Mouse (Mus musculus) CD4-positive, CD25-positive, alpha-beta regulatory T cell, adult 2 months (primary cell): ENCODE measurements around the gene Bag5.
"Not testable (repeated sequence)": the region's sequence is repeated elsewhere in the genome, so short reads cannot be mapped to it uniquely, and the experiment has no call there.

Experiments
- DNase-seq: peaks from one replicate; pipeline ENCODE4 v3.0.0-alpha.2; 2012; ENCODE audit warnings: low read depth, low spot score

The Bag5 gene

DNA sequence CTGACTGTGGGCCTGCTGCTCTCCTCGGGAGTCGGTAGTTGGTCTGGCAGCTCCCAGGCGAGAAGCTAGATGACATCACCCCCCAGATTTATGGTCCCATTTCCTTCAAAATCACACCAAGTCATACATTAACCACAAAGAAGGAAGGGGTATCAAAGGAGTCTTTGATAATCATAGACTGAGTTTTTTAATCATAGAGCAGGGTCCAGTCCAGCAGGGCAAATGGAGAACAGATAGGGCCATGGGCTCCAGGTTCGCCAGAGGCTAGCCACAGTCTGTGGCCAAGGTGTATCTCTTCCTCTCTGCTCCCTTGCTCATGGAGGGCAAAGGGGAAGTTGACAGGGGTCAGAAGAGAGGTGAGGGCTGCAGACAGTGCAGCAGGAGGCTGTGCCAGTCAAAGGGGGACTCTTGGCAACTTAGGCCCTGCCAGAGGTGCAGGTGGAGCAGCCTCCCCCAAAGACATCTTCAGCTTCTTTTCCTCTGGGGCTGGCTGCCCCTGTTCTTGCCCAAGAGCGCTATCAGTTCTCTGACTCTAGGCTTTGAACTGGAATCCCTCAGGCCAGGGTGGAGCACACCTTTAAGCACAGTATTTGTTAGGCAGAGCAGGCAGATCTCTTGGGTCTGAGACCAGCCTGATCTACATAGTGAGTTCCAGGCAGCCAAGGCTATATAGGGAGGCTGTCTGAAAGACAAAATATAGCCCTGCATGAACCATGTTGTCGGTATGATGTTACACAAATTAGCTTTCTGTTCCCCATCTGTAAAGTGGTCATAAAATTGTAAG lies 37.1 kb downstream of the Bag5 start:
- DNase-seq, result no peak

DNA sequence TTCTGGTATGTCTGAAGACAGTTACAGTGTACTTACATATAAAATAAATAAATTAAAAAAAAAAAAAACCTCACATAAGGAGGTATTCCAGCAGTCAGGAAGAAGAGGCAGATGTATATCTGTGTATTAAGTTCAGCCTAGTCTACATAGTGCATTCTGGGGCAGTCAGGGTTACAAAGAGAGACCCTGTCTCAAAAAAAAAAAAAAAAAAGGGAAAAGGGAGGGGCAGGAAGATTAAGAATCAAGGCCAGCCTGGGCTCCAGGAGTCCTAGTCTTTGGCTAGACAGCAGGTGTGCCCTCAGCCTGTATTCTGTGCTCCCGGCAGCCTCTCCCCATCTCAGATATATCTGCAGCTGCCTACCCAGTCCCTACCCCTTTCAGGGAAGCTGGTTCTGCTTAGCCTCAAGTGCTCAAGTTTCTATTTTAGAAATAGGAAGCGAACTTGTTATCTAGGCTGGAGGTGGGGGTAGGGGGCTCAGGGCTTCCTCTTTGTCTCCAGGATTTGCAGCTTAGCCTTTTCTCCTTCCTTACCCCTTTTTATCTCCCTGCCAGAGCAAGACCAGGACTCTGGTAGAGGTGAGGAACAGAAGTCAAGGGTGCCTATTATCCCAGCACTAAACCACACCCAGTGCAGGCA lies 38.1 kb downstream of the Bag5 start:
- DNase-seq, result no peak

DNA sequence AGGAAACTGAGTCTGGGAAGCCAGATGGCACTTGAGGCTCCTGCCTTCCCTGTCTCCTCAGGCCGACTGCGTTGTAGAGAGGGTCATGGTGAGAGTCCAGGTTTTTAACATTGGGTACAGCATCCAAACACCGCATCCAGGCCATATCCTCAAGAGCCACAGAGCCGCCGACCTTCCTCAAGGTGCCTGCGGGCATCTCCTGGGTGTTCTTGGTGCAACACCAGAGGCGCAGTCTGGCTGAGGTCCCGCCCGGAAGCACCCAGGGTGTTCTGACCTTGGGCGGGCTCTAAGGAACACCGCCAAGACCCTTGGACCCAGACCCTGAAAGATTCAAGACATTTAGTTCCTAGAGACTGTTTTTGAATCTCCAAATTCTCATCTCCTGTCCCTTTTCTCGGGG lies 40.5 kb downstream of the Bag5 start:
- no peak for DNase-seq

DNA sequence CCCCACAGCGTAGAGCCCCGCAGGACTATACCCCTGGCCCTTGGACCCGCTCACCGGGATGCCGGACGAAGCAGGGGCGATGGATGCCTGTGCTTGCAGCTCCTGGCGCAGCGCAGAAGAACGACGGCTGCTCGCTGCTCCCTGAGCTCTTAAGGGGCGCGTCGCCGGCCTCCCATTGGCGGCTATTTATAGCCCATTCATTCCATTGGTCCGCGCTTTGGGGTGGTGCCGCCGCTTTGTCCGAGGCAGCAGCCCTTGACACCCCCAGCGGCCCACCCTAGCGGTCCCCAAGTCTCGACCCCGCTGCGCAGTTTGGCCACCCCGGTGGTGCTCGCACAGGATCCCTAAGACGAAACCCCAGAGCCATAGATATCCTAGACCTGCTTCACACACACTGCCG lies 40.9 kb downstream of the Bag5 start, which contains the start of gene Ckb:
Gene Ckb (minus strand): TSS at position 163 of the 400 bp plus-strand sequence.
- DNase-seq, result peak; percentile 73

DNA sequence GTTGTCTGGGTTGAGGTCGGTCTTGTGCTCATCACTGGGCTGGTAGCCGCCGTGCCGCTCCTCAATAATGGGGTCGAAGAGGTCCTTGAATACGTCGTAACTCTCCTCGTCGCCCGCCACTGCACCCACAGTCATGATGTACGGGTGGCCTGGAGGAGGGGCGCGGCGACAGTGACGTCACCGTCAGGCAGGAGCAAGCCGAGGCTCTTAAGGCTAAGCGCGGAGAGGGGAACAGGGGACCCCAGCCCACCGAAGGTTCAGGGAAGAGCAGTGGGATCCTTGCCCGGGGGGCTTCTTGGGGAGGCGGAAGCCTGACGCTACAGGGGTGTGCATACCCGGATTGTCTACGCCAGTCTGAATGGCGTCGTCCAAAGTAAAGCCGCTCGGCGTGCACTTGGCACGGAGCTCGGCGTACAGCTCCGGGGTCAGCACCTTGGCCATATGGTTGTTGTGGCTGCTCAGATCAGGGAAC lies 41.6 kb downstream of the Bag5 start:
- peak; percentile 87 for DNase-seq

DNA sequence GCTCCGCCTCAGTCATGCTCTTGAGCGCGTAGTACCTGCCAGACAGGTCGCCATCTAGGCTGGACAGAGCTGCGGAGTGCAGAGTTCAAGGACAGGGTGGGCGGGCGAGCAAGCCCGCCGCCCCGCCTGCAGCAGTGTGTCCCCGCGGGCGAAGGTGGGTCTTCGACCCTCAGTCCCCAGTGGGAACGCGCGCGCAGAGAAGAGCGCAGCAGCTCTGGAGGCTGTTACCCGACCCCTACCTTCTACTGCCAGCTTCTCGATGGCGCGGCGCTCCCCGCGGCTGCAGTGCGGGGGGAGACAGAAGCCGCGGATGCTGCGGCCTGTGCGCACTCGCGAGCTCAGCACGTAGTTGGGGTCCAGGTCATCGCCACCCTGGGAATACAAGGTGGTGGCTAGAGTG lies 42.1 kb downstream of the Bag5 start:
- DNase-seq, result no peak

DNA sequence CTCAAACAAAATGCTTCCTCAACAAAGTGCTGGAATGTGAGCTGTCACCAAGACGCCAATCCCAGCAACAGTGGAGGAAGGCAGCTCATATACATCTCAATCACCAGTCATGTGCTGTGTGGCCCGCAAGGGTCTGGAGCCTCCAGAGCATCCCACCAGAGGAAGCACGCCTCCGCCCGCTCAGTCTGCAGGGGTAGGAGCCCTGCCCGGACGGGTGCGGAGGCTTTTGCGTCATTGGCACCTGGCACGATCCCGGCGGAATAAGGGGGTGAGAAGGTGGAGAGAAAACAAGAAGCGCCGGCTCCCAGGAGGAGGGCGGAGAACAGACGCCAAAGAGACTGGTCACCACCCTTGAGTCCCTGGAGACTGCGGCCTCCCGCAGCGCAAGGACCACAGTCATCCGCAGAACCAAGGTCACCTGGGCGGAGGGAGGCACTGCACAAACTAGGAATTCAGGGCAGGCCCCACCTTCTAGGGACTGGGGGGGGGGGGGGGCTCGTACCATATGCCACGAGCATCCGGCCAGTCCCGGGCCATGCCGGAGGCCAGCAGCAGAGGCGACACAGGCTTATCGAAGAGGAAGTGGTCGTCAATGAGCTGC lies 42.6 kb downstream of the Bag5 start:
- DNase-seq, result no peak

DNA sequence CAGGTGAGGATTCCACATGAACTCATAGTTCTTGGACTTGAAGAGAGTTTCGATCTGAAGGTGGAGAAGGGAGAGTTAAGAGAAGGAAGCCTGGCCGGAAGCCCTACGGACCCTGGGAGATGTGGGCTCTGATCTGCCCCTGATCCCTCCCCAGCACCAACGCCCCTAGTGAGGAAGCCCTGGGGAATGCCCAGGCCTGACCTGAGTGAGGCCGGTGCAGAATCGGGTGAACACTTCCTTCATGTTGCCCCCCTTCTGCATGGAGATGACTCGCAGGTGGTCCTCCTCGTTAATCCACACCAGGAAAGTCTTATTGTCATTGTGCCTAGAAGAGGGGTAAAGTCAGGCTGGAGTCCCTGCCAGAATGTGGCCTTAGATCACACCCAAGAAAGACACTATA lies 43.1 kb downstream of the Bag5 start:
- DNase-seq, result no peak

DNA sequence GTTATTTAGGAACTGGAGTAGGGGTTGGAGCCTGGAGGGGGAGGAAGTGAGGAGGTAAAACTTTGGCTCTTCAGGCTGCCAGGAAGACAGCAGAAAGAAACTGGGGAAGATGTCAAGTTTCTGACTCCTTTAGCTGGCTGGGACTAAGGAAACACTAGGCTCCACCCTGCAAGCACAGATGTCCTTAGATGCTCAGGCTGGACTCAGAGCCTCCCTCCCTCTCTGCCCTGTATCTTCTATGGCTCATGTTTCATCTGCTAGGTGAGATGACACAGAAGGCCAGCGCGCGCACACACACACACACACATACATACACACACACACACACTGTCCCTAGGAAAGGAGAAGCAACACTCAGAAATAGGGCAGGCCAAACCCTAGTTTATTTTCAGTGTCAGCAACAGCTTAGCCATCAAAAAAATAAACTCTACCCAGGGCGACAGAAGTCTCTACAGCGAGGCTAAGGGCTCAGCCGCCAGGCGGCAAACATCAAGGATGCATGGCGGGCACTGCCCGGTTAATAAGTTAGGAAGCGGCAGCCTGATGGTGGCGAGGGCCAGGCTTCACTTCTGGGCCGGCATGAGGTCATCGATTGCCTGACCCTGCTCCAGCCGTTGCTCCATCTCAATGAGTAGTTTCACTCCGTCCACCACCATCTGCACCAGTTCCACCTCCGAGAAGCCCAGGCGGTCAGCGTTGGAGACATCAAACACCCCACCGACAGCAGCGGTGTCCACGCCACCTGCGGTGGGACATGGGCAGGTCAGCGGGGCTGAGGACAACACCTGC lies 43.9 kb downstream of the Bag5 start:
- DNase-seq, result peak; percentile 22

DNA sequence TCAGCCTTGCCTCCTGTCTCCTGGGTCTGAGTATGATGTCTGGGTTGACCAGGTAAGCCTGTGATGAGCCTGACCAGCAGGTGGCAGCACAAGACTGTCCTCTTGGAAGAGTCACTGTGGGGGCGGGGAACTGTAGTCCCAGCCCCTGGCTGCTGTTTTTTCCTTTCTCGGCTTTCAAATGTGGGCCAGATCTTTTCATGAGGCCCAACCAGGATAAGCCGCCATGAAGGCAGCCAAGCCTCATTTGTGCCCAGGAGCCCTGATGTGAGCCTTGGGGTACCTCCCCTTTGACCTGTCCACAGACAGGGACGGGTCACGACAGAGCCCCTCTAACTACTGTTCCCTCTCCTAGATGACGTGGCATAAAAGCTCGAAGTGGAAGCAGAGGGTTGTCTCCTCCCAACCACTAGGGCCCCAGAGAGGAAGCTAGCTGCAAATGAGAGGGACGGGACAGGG lies 44.6 kb downstream of the Bag5 start:
- DNase-seq, result peak; percentile 97

DNA sequence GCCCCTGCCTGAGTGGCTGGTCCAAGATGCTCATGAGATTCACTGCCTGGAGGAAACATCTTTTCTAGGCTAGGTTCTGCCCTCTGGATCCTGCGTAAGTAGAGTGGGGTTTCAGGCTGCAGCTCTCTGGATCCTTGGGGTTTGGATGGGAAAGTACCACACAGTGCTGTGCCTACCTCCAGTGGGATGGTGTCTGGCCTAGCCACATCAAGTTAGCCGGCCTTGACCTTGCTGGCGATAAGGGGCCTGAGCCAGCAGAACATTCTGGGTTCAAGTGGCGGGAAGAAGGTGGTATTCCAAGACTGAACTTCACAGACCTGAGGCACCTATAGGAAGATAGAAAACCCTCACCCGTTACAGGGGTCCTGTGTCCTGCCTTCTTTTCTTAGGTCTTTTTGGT lies 45.6 kb downstream of the Bag5 start:
- no peak for DNase-seq

DNA sequence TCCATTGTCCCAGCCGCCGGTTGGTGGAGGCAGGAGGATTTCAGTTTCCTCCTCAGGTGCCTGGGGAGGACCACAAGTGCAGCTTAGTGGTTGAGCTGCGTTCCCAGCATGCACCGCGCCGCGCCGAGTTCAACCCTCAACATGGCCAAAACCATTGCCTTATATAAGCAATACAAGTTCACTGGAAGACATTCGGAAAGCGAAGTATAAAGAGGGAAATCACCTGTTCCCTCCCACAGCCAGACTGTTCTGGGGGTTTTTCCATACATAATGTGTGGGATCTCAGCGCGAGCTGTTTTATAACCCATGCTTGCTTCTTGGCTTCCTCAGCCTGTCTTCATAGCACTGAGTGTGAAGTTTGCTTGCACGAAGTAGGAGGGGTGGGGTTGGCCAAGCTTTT lies 46.7 kb downstream of the Bag5 start:
- DNase-seq, result no peak

DNA sequence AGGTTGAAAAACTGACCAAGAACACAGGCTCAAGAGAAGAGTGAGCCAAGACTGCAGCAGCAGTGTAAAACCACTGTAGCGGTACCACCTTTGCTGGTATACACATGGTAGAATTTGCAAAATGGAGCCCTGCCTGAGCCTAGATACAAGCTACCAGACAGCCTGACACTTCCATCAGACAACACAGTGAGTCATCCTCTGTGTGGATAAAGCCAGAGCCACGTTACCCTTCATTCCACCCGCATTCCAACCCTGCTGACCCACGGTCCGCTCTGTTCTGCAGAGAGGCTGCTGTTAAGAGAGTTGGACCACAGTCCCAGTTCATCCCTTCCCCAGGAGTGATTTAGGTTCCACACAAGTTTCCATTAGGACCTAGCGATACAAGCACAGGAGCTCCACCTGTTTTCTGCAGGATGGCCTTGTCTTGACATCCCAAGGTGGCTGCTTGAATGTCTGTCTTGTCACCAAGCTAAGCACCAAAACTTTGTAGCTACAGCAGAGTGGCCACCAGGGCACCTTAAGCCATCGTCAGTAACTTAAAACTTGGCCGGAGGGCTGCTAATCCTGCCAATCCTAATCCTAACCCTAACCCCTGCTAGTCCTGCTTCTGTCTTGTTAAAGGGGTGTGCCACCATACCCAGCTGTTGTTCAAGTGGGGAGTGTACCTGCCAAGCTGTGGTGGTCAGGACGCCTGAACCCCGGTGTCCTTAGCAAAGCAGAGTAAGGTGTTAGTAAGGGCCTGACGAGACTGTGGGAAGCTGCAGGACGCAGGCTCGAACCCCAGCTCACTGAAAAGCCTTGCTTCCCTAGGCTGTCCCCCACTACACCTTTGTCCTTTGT lies 47.8 kb downstream of the Bag5 start:
- DNase-seq, result no peak

DNA sequence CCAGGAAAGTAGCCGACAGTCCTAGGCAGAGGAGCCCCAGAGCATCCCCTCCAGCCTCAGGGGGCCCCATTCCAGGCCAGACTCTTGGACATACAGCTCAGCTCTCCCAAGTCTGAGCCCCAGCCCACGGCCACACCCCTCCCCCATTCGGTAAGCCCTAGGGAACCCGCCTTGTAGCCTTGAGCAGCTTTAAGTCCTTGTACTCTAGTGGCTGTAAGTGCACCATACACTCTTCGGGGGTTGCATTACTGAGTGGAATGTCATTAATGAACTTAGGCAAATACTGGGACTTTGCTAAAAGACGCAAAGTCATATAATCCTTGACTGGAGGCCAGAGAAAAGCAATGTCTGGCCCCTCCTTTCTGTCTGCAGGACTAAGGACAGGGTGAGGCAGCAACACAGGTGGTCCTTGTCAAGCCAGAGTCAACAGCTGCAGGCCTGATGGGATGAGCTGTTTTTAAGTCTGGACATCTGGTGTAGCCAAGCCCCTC lies 48.9 kb downstream of the Bag5 start:
- DNase-seq, result no peak

DNA sequence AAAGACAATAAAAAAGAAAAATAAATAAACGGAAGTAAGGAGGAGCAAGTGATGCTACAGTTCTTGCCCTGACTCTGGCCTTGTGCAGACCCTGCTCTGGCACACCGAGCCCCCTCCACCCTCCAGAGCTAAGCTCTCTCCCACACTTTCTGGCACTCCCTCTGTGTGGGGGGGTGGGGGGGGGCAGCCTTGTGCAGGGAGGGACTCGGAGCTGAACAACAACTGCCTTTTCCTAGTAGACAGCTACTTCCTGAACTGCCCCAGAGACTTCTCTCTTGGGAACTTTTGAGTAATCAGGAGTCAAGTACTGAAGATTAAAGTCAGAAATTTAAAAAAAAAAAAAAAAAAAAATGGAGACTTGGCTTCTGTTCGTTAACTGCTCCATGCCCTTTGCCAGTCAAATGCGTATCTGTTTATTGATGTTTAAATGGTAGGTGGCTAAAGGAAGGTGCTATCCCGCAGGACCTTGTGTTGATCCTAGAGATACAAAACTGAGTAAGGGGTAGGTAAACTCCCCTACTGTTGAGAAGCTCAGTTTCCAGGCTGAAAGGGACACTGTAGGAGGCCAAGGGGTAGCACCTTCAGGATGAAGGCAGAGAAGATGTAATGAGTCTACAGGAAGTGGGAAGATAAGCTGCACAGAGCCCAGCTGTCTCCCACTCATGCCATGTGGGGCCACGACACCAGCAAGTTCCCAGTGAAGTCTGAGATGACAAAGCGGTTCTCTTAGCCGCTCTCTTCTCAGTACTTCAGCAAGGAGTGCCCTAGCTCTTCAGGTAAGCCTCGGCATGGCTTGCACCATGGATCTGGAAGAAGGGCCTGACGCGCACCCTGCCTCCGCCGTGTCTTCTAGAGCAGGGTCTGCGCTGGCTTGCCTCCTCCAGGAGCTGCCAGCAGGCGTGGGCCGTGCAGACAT lies 49.6 kb downstream of the Bag5 start:
- DNase-seq, result no peak

DNA sequence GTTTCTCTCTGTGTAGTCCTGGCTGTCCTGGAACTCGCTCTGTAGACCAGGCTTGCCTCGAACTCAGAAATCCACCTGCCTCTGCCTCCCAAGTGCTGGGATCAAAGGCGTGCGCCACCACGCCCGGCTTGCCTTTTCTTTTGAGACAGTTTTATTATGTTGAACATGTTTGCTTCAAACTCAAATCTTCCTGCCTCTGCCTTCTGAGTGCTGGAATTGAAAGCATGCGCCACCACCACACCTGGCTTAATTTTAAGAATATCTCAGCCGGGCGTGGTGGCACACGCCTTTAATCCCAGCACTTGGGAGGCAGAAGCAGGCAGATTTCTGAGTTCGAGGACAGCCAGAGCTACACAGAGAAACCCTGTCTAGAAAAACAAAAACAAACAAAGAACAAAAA lies 51.5 kb downstream of the Bag5 start:
- not testable (repeated sequence) for DNase-seq

DNA sequence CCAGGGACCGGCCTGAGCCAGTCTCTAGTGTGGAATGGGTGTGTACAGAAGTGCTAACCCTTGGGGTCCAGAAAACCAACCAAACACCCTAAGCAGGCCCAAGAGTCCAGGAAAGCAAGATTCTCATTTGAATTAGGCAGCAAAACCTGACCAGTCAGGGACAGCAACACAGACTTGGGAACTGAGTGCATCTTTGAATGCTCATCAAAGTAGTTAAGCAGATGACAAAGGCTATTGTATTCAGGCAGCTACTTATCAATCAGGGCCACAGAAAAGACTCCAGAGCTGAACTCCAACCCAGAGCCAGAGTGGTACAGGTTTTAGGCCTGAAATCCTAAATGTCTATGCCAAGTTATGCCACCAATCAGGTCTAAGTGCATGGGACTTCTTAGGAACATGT lies 52.4 kb downstream of the Bag5 start:
- no peak for DNase-seq
